Mouse (Mus musculus): Measurements from ENCODE around the gene Nr1i2.
"Not testable (repeated sequence)": the region's sequence is repeated elsewhere in the genome, so short reads cannot be mapped to it uniquely, and the experiment has no call there.

Nr1i2 gene

GRCm38 (mm10) chr16:38287357-38287756, 7.3 kb downstream of the Nr1i2 start:
- no peak for DNase-seq (ENCODE audit: low read depth, low spot score)

GRCm38 (mm10) chr16:38286541-38286940, 8.1 kb downstream of the Nr1i2 start:
- no peak for DNase-seq (ENCODE audit: low read depth, low spot score)

- peak; percentile 31 for DNase-seq (ENCODE audit: low read depth, low spot score)
Observed at GRCm38 (mm10) chr16:38285801-38286200, 8.8 kb downstream of the Nr1i2 start.

- DNase-seq (ENCODE audit: low read depth, low spot score), result no peak
Observed at GRCm38 (mm10) chr16:38283300-38283699, 11.3 kb downstream of the Nr1i2 start.

- DNase-seq (ENCODE audit: low read depth, low spot score), result no peak
Observed at GRCm38 (mm10) chr16:38282559-38283160, 12.0 kb downstream of the Nr1i2 start.

- no peak for DNase-seq (ENCODE audit: low read depth, low spot score)
Observed at GRCm38 (mm10) chr16:38280951-38281350, 13.7 kb downstream of the Nr1i2 start.

GRCm38 (mm10) chr16:38279794-38280193, 14.8 kb downstream of the Nr1i2 start:
- no peak for DNase-seq (ENCODE audit: low read depth, low spot score)

GRCm38 (mm10) chr16:38274737-38275136, 19.9 kb downstream of the Nr1i2 start:
- no peak for DNase-seq (ENCODE audit: low read depth, low spot score)

GRCm38 (mm10) chr16:38272483-38272882, 22.1 kb downstream of the Nr1i2 start:
- no peak for DNase-seq (ENCODE audit: low read depth, low spot score)

GRCm38 (mm10) chr16:38271601-38272000, 23.0 kb downstream of the Nr1i2 start:
- DNase-seq (ENCODE audit: low read depth, low spot score), result no peak

GRCm38 (mm10) chr16:38255927-38256326, 38.7 kb downstream of the Nr1i2 start:
- DNase-seq (ENCODE audit: low read depth, low spot score), result no peak

- no peak for DNase-seq (ENCODE audit: low read depth, low spot score)
Observed at GRCm38 (mm10) chr16:38255107-38255506, 39.5 kb downstream of the Nr1i2 start.

- DNase-seq (ENCODE audit: low read depth, low spot score), result no peak
Observed at GRCm38 (mm10) chr16:38254001-38254400, 40.6 kb downstream of the Nr1i2 start.

- DNase-seq (ENCODE audit: low read depth, low spot score), result no peak
Observed at GRCm38 (mm10) chr16:38250467-38250866, 44.2 kb downstream of the Nr1i2 start.

- DNase-seq (ENCODE audit: low read depth, low spot score), result peak; percentile 67
Observed at GRCm38 (mm10) chr16:38248331-38248961, 46.2 kb downstream of the Nr1i2 start.

GRCm38 (mm10) chr16:38245849-38246585, 48.6 kb downstream of the Nr1i2 start:
- DNase-seq (ENCODE audit: low read depth, low spot score), result peak; percentile 69

GRCm38 (mm10) chr16:38245379-38245778, 49.2 kb downstream of the Nr1i2 start:
- DNase-seq (ENCODE audit: low read depth, low spot score), result peak; percentile 45

- DNase-seq (ENCODE audit: low read depth, low spot score), result peak; percentile 77
Observed at GRCm38 (mm10) chr16:38244111-38244510, 50.5 kb downstream of the Nr1i2 start.

- no peak for DNase-seq (ENCODE audit: low read depth, low spot score)
Observed at GRCm38 (mm10) chr16:38240167-38240566, 54.5 kb downstream of the Nr1i2 start.

GRCm38 (mm10) chr16:38239729-38240128, 54.9 kb downstream of the Nr1i2 start:
- peak; percentile 65 for DNase-seq (ENCODE audit: low read depth, low spot score)

- no peak for DNase-seq (ENCODE audit: low read depth, low spot score)
Observed at GRCm38 (mm10) chr16:38236936-38237585, 57.6 kb downstream of the Nr1i2 start.

GRCm38 (mm10) chr16:38222491-38222890, 72.1 kb downstream of the Nr1i2 start:
- DNase-seq (ENCODE audit: low read depth, low spot score), result not testable (repeated sequence)

Measured in 3T3-L1 (cell line).